Mouse (Mus musculus): ENCODE measurements around the gene Nrxn1. TPM values are rescaled to one million over a fixed set of nuclear protein-coding genes. Genes with fewer than 3 reads are reported as not detected.

Gene Nrxn1
- polyA plus RNA-seq, 1 experiment = 0.56 TPM

DNA sequence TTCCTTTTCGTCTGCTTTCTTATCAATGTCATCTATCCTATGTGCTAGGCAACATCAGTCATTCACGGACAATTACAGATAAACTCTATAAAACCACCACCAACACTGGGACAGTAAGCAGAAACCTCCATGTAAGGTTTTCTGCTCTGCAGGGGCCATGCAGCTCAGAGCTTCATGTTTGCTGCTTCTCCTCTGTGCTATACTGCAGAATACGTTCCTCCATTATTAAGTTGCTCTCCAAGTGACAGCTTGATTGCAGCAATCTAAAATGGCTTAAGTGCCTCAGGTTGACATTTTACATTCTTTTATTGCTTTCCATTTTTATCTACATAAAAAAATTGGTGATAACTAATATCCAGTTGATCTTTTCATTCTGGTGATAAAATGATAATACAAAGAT is 477.9 kb downstream of the Nrxn1 start:
- DNase-seq = no peak
- TF ChIP-seq POLR2A (IDR thresholded peaks at IDR 0.05; ENCODE audit: low read depth, low read length) = no peak
- no peak for TF ChIP-seq CTCF (conservative IDR thresholded peaks at IDR 0.05; ENCODE audit: insufficient read depth, insufficient read length, low read depth, low read length)
- WGBS = 77% methylated on average over 3 of the region's 3 CpGs

DNA sequence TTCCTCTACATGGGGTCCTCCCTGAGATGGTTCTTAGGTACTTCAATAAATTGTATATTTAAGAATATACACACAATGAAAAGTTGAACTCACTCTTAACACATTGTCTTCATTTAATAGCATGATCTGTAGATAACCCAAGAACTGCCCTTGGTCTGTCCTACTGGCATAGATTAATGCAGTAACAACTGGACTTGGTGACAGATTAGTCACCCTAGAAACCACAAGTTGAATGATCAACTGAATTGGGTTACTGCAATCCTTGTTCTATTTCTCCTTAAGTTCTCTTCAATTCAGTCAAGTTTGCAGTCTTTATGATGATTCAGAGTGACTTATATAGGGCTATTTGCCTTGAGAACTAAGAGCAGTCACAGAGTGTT is 485.5 kb downstream of the Nrxn1 start:
- DNase-seq = no peak
- no peak overlapping the region for H3K4me3 ChIP-seq (ENCODE audit: insufficient read depth, low read depth, low read length)
- H3K36me3 ChIP-seq (ENCODE audit: control insufficient read depth, insufficient read depth, low read length) = no peaks in the 10 kb centered on the region
- H3K27me3 ChIP-seq (replicated peaks; ENCODE audit: control insufficient read depth, insufficient read depth, low read length) = no peaks in the 10 kb centered on the region
- TF ChIP-seq POLR2A (IDR thresholded peaks at IDR 0.05; ENCODE audit: low read depth, low read length) (no peak), CTCF (conservative IDR thresholded peaks at IDR 0.05; ENCODE audit: insufficient read depth, insufficient read length, low read depth, low read length) (no peak)
- no peaks in the 10 kb centered on the region for H3K4me1 ChIP-seq (ENCODE audit: control insufficient read depth, insufficient read depth, low read length)
- H3K27ac ChIP-seq (ENCODE audit: insufficient read depth, low read depth, low read length) = no peak overlapping the region

More for the DNA sequence above, 477.9 kb downstream of the Nrxn1 start:
- H3K27me3 ChIP-seq (replicated peaks; ENCODE audit: control insufficient read depth, insufficient read depth, low read length) = no peaks in the 10 kb centered on the region
- H3K36me3 ChIP-seq (ENCODE audit: control insufficient read depth, insufficient read depth, low read length) = no peaks in the 10 kb centered on the region
- no peak overlapping the region for H3K27ac ChIP-seq (ENCODE audit: insufficient read depth, low read depth, low read length)
- H3K4me1 ChIP-seq (ENCODE audit: control insufficient read depth, insufficient read depth, low read length) = no peaks in the 10 kb centered on the region
- H3K4me3 ChIP-seq (ENCODE audit: insufficient read depth, low read depth, low read length) = no peak overlapping the region

- TF ChIP-seq POLR2A (IDR thresholded peaks at IDR 0.05; ENCODE audit: low read depth, low read length) = no peak
- TF ChIP-seq CTCF (conservative IDR thresholded peaks at IDR 0.05; ENCODE audit: insufficient read depth, insufficient read length, low read depth, low read length) = no peak
These were observed 486.0 kb downstream of the Nrxn1 start for GRCm38 (mm10) chr17:90606718-90607426.

GRCm38 (mm10) chr17:90599570-90600524 is 493.0 kb downstream of the Nrxn1 start:
- TF ChIP-seq POLR2A (IDR thresholded peaks at IDR 0.05; ENCODE audit: low read depth, low read length) (no peak), CTCF (conservative IDR thresholded peaks at IDR 0.05; ENCODE audit: insufficient read depth, insufficient read length, low read depth, low read length) (no peak)
- Histone ChIP-seq H3K4me1 (ENCODE audit: control insufficient read depth, insufficient read depth, low read length) (no peaks in the 10 kb centered on the region), H3K27ac (ENCODE audit: insufficient read depth, low read depth, low read length) (no peak overlapping the region), H3K27me3 (replicated peaks; ENCODE audit: control insufficient read depth, insufficient read depth, low read length) (no peaks in the 10 kb centered on the region), H3K4me3 (ENCODE audit: insufficient read depth, low read depth, low read length) (no peak overlapping the region), H3K36me3 (ENCODE audit: control insufficient read depth, insufficient read depth, low read length) (no peaks in the 10 kb centered on the region)
- DNase-seq = no peak
- WGBS = 79% methylated on average over 9 of the region's 9 CpGs

More at GRCm38 (mm10) chr17:90606718-90607426, 486.0 kb downstream of the Nrxn1 start:
- no peak overlapping the region for H3K27ac ChIP-seq (ENCODE audit: insufficient read depth, low read depth, low read length)
- WGBS = 86% methylated on average over 4 of the region's 4 CpGs
- no peaks in the 10 kb centered on the region for H3K4me1 ChIP-seq (ENCODE audit: control insufficient read depth, insufficient read depth, low read length)
- DNase-seq = no peak
- no peaks in the 10 kb centered on the region for H3K27me3 ChIP-seq (replicated peaks; ENCODE audit: control insufficient read depth, insufficient read depth, low read length)
- no peak overlapping the region for H3K4me3 ChIP-seq (ENCODE audit: insufficient read depth, low read depth, low read length)
- H3K36me3 ChIP-seq (ENCODE audit: control insufficient read depth, insufficient read depth, low read length) = no peaks in the 10 kb centered on the region

DNA sequence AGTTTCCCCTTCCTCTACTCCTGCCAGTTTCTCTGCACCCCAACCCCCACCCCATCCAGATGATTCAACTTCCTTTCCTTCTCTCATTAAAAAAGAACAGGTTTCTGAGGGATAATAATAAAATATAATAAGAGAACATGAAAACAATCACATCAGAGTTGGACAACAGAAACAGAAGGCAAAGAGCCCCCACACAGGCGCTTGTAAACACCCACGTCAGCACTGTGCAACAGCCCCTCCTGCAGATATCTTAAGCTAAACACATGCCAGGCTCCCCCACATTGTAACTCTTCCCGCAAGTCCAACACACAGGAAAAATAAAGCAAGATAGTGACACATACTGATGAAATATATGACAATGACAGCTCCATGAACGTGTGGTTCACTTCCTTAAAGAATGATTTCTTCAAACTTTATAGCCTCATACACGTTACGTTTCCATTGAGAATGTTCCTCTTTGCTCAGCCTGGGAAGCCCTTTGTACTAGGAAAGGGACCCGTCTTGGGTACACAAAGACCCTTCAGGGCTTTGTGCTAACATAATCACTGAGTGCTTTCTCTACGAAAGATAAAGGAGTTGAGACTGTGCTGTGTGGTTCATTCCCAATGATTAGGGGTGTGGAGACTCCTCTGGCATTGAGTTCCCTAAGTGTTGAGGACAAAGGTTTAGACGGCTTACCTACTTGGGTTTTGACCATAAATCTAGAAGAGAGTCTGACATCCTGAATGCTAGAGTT is 497.9 kb downstream of the Nrxn1 start:
- no peak overlapping the region for H3K27ac ChIP-seq (ENCODE audit: insufficient read depth, low read depth, low read length)
- no peak overlapping the region for H3K4me3 ChIP-seq (ENCODE audit: insufficient read depth, low read depth, low read length)
- no peak for TF ChIP-seq POLR2A (IDR thresholded peaks at IDR 0.05; ENCODE audit: low read depth, low read length)
- no peaks in the 10 kb centered on the region for H3K27me3 ChIP-seq (replicated peaks; ENCODE audit: control insufficient read depth, insufficient read depth, low read length)
- H3K4me1 ChIP-seq (ENCODE audit: control insufficient read depth, insufficient read depth, low read length) = no peaks in the 10 kb centered on the region
- no peak for DNase-seq
- H3K36me3 ChIP-seq (ENCODE audit: control insufficient read depth, insufficient read depth, low read length) = no peaks in the 10 kb centered on the region
- WGBS = 52% methylated on average over 9 of the region's 9 CpGs

GRCm38 (mm10) chr17:90586891-90587290 is 506.0 kb downstream of the Nrxn1 start:
- Histone ChIP-seq H3K36me3 (ENCODE audit: control insufficient read depth, insufficient read depth, low read length) (no peaks in the 10 kb centered on the region), H3K4me1 (ENCODE audit: control insufficient read depth, insufficient read depth, low read length) (no peaks in the 10 kb centered on the region), H3K27ac (ENCODE audit: insufficient read depth, low read depth, low read length) (no peak overlapping the region), H3K4me3 (ENCODE audit: insufficient read depth, low read depth, low read length) (no peak overlapping the region), H3K27me3 (replicated peaks; ENCODE audit: control insufficient read depth, insufficient read depth, low read length) (no peaks in the 10 kb centered on the region)
- TF ChIP-seq POLR2A (IDR thresholded peaks at IDR 0.05; ENCODE audit: low read depth, low read length) (no peak), CTCF (conservative IDR thresholded peaks at IDR 0.05; ENCODE audit: insufficient read depth, insufficient read length, low read depth, low read length) (no peak)
- no peak for DNase-seq

Measured in kidney, adult 2 months (tissue).